Mouse (Mus musculus): Measurements from ENCODE around the gene Gcm2.

GRCm38 (mm10) chr13:41071617-41072016, 39.2 kb downstream of the Gcm2 start:
- TF ChIP-seq GATA1 (IDR thresholded peaks at IDR 0.05; ENCODE audit: borderline replicate concordance, low read length) (no peak), FLI1 (IDR thresholded peaks at IDR 0.05; ENCODE audit: low read length) (no peak)

Measured in megakaryocyte, embryonic 14.5 days (primary cell).